Mouse (Mus musculus) left cerebral cortex, postnatal 14 days (tissue): ENCODE measurements around the gene Gga3. TPM values are rescaled to one million over a fixed set of nuclear protein-coding genes. Genes with fewer than 3 reads are reported as not detected.
"Not testable (repeated sequence)": the region's sequence is repeated elsewhere in the genome, so short reads cannot be mapped to it uniquely, and the experiment has no call there.

Experiments used
- DNase-seq, 2 experiments: peaks; one replicate each; pipeline ENCODE4 v3.0.0; 2021 to 2022; ENCODE audit warnings: low spot score in 2 of 2, mixed read lengths in 1 of 2
- intact Hi-C: fragments of 180-260 bp; cut with DNase I; formaldehyde crosslinking; loops from one replicate; pipeline ENCODE4 v1.15.1; 2025
- long read RNA-seq, 2 experiments: library from polyadenylated mRNA; stranded (forward); transcript quantifications; one replicate each; pipeline ENCODE4 v2.0.0; 2021
- total RNA-seq, 2 experiments: library from RNA; stranded (reverse); gene quantifications; 2 replicates each; pipeline ENCODE4 v1.2.3; 2021

Gene Gga3
- 10 to 100 TPM; 68.3 to 75.5 TPM for total RNA-seq
- long read RNA-seq, experiment 1, transcript Gga3-201 (17 exons, 3,816 nt): major isoform, 16 of 36 reads
- long read RNA-seq, experiment 1, partial matches to known transcripts: 7 of 36 reads
- long read RNA-seq, experiment 1, other reads (novel, unspliced or antisense): 13 of 36 reads
- long read RNA-seq, experiment 2, transcript Gga3-201 (17 exons, 3,816 nt): major isoform, 22 of 41 reads
- long read RNA-seq, experiment 2, partial matches to known transcripts: 5 of 41 reads
- long read RNA-seq, experiment 2, other reads (novel, unspliced or antisense): 13 of 41 reads

- intact Hi-C loops: loop anchor here (10.0 kb wide), 1 partner anchor 109 kb away; the partner anchor contains the start of gene Nt5c
- DNase-seq: peak; percentile 87 to 89
Measured at GRCm38 (mm10) chr11:115603476-115604303, at the start of gene Gga3, which contains the start of gene Mrps7. Gene Gga3, minus strand, starts transcription at chr11:115604051. Gene Mrps7, plus strand, starts transcription at chr11:115603925.

GRCm38 (mm10) chr11:115653194-115653593 is 49.3 kb upstream of the Gga3 start:
- intact Hi-C loops: no loop called here
- DNase-seq: peak; percentile 50 to 83

- intact Hi-C loops: no loop called here
- no peak for DNase-seq
Measured at GRCm38 (mm10) chr11:115651680-115652079, 47.8 kb upstream of the Gga3 start.

GRCm38 (mm10) chr11:115649706-115650105 is 45.9 kb upstream of the Gga3 start:
- intact Hi-C loops: loop anchor here (2.0 kb wide), 2 partner anchors 59 to 163 kb away; partner anchors contain the start of genes Caskin2 and Grb2
- peak in 1 of 2 experiments; percentile 42 for DNase-seq

- peak; percentile 72 to 83 for DNase-seq
Measured at GRCm38 (mm10) chr11:115647459-115647858, 43.6 kb upstream of the Gga3 start.

GRCm38 (mm10) chr11:115646439-115646838 is 42.6 kb upstream of the Gga3 start:
- no peak for DNase-seq
- intact Hi-C loops: no loop called here

More at GRCm38 (mm10) chr11:115647459-115647858, 43.6 kb upstream of the Gga3 start:
- intact Hi-C loops: no loop called here

GRCm38 (mm10) chr11:115645498-115645897 is 41.6 kb upstream of the Gga3 start:
- intact Hi-C loops, DNase-seq: not testable (repeated sequence)

- DNase-seq: no peak
- intact Hi-C loops: no loop called here
Measured at GRCm38 (mm10) chr11:115644308-115644707, 40.5 kb upstream of the Gga3 start.

GRCm38 (mm10) chr11:115643265-115643664 is 39.4 kb upstream of the Gga3 start:
- no peak for DNase-seq
- intact Hi-C loops: no loop called here

- intact Hi-C loops: no loop called here
- no peak for DNase-seq
Measured at GRCm38 (mm10) chr11:115642705-115643104, 38.9 kb upstream of the Gga3 start.

- intact Hi-C loops: no loop called here
- DNase-seq: no peak
Measured at GRCm38 (mm10) chr11:115641664-115642036, 37.8 kb upstream of the Gga3 start.

- DNase-seq: peak in 1 of 2 experiments; percentile 31
- intact Hi-C loops: no loop called here
Measured at GRCm38 (mm10) chr11:115640978-115641663, 37.3 kb upstream of the Gga3 start.

- intact Hi-C loops: no loop called here
- no peak for DNase-seq
Measured at GRCm38 (mm10) chr11:115640311-115640828, 36.5 kb upstream of the Gga3 start.

- DNase-seq: no peak
- intact Hi-C loops: no loop called here
Measured at GRCm38 (mm10) chr11:115639540-115639939, 35.7 kb upstream of the Gga3 start.

- no peak for DNase-seq
- intact Hi-C loops: no loop called here
Measured at GRCm38 (mm10) chr11:115638498-115639409, 34.9 kb upstream of the Gga3 start.

- intact Hi-C loops: no loop called here
- no peak for DNase-seq
Measured at GRCm38 (mm10) chr11:115636960-115637359, 33.1 kb upstream of the Gga3 start.

- intact Hi-C loops: no loop called here
- DNase-seq: no peak
Measured at GRCm38 (mm10) chr11:115635484-115635883, 31.6 kb upstream of the Gga3 start.

- DNase-seq: no peak
- intact Hi-C loops: no loop called here
Measured at GRCm38 (mm10) chr11:115635041-115635440, 31.2 kb upstream of the Gga3 start.
